Comparison of ENCODE assay signal across 21 mouse cellular contexts in genomic region chr3:85423376-85423997, GRCm38 (mm10).
DNase-seq lines count a peak whose midpoint lies in the region; ATAC-seq and TF ChIP-seq lines count a peak whose summit lies in the region.
"Had no signal": no experiment of that assay in that cellular context is flagged by ENCODE, and none has a peak within 500 bp of the region (broad histone marks: within the 10 kb centered on the region; RNA-seq: fewer than 3 reads in every experiment).

No protein-coding gene starts in this region.

- no peaks in the 10 kb centered on the region for H3K9me3 ChIP-seq in midbrain, embryonic 16.5 days (replicated peaks; ENCODE audit: control insufficient read depth, low read length, poor library complexity, severe bottlenecking)
- no peaks in the 10 kb centered on the region for H3K9me3 ChIP-seq in neural tube, embryonic 15.5 days (replicated peaks)
- H3K9me3 ChIP-seq: embryonic facial prominence, embryonic 10.5 days; heart, embryonic 10.5 days; heart, embryonic 15.5 days had no signal

- 45% methylated on average over 5 of the region's 5 CpGs for WGBS in midbrain, embryonic 16.5 days
- WGBS in neural tube, embryonic 15.5 days, result 54% methylated on average over 5 of the region's 5 CpGs

- intact Hi-C loops in left cerebral cortex, adult 2 months (cut with DNase I), result no loop called here
- intact Hi-C loops in left cerebral cortex, postnatal 14 days (cut with DNase I), result no loop called here

- no peaks in the 10 kb centered on the region for H3K27me3 ChIP-seq in midbrain, embryonic 16.5 days (ENCODE audit: control insufficient read depth, insufficient read depth, low read depth, low read length)
- H3K27me3 ChIP-seq in neural tube, embryonic 15.5 days (replicated peaks), result no peaks in the 10 kb centered on the region
- H3K27me3 ChIP-seq: CH12.LX; heart, embryonic 15.5 days had no signal

- TF ChIP-seq CTCF in left cerebral cortex, adult 2 months (IDR thresholded peaks at IDR 0.05), result no peak

- H3K4me1 ChIP-seq in midbrain, embryonic 16.5 days (ENCODE audit: control insufficient read depth, insufficient read depth, low read length), result no peaks in the 10 kb centered on the region; the same call in 1 of the 2 replicates
- peaks cover 5% of the 10 kb centered on the region; the same call in 1 of the 2 replicates for H3K4me1 ChIP-seq in neural tube, embryonic 15.5 days
- H3K4me1 ChIP-seq: embryonic facial prominence, embryonic 10.5 days; heart, embryonic 10.5 days; heart, embryonic 15.5 days had no signal

- no peak overlapping the region for H3K4me3 ChIP-seq in left cerebral cortex, adult 2 months
- H3K4me3 ChIP-seq in midbrain, embryonic 16.5 days (ENCODE audit: low read depth, low read length), result no peak overlapping the region
- H3K4me3 ChIP-seq in neural tube, embryonic 15.5 days (replicated peaks), result no peak overlapping the region
- H3K4me3 ChIP-seq: embryonic facial prominence, embryonic 10.5 days; heart, embryonic 10.5 days; heart, embryonic 15.5 days had no signal

- peak; percentile 64; the same call in 1 of the 2 replicates for ATAC-seq in frontal cortex, adult (ENCODE audit: low TSS enrichment)
- peak; percentile 62 for ATAC-seq in midbrain, embryonic 16.5 days
- no peak for ATAC-seq in neural tube, embryonic 15.5 days (ENCODE audit: low FRiP score)
- ATAC-seq: activated CD4-positive, CD25-positive, alpha-beta regulatory T cell, adult 4 months; forebrain, postnatal 0 days; hindbrain, postnatal 0 days; Patski had no signal

- no peak for DNase-seq in frontal cortex, adult 2 months (ENCODE audit: extremely low spot score in 1 of 2, low spot score in 1 of 2)
- DNase-seq in left cerebral cortex, adult 2 months (ENCODE audit: extremely low spot score in 1 of 2, low spot score in 2 of 2), result no peak
- no peak for DNase-seq in left cerebral cortex, postnatal 14 days (ENCODE audit: low spot score in 2 of 2)
- DNase-seq in brain, adult 2 months (ENCODE audit: low read depth, low spot score), result peak; percentile 23
- DNase-seq: adrenal gland, postnatal 14 days; cerebellum, adult 2 months; cerebellum, postnatal 10 days; forebrain, postnatal 0 days; gastrocnemius, postnatal 36 days; heart, adult 18-20 months; heart, postnatal 14 days had no signal

- no peak overlapping the region for H3K4me2 ChIP-seq in midbrain, embryonic 16.5 days (ENCODE audit: low read length)
- no peak overlapping the region for H3K4me2 ChIP-seq in neural tube, embryonic 15.5 days
- H3K4me2 ChIP-seq: heart, embryonic 15.5 days had no signal

- no peaks in the 10 kb centered on the region for H3K36me3 ChIP-seq in midbrain, embryonic 16.5 days (ENCODE audit: control insufficient read depth, insufficient read depth, low read length)
- no peaks in the 10 kb centered on the region for H3K36me3 ChIP-seq in neural tube, embryonic 15.5 days
- H3K36me3 ChIP-seq: embryonic facial prominence, embryonic 10.5 days; heart, embryonic 10.5 days; heart, embryonic 15.5 days had no signal

- no peak overlapping the region for H3K9ac ChIP-seq in midbrain, embryonic 16.5 days (ENCODE audit: low read depth, low read length)
- H3K9ac ChIP-seq in neural tube, embryonic 15.5 days (replicated peaks), result no peak overlapping the region
- H3K9ac ChIP-seq: forebrain, postnatal 0 days; heart, embryonic 15.5 days had no signal

- H3K27ac ChIP-seq in left cerebral cortex, adult 2 months, result peak overlapping the region; percentile 36; the same call in 1 of the 2 replicates
- H3K27ac ChIP-seq in midbrain, embryonic 16.5 days (ENCODE audit: low read length), result no peak overlapping the region
- H3K27ac ChIP-seq in neural tube, embryonic 15.5 days (replicated peaks), result no peak overlapping the region
- H3K27ac ChIP-seq: embryonic facial prominence, embryonic 10.5 days; heart, embryonic 10.5 days; heart, embryonic 15.5 days; hindbrain, postnatal 0 days had no signal
